Mouse (Mus musculus) neural tube, embryonic 15.5 days (tissue): Measurements from ENCODE around the gene Pank4. TPM values are rescaled to one million over a fixed set of nuclear protein-coding genes. Genes with fewer than 3 reads are reported as not detected.
A peak's percentile ranks its signal among the peaks of the same experiment; 100 is the strongest.

Experiments used
- ATAC-seq: fragments of 200-750 bp; cut with Nextera tagmentation; 2 replicates; pipeline ENCODE4 v1.8.0; 2017; ENCODE audit warnings: mild to moderate bottlenecking, moderate TSS enrichment, moderate library complexity; ENCODE audit not compliant: low FRiP score
- H3K27ac ChIP-seq: fragments of 300-500 bp; sonication (generic); replicated peaks from 2 replicates; pipeline ENCODE4 v1.5.1; 2015; ENCODE audit warnings: mild to moderate bottlenecking, inconsistent platforms
- H3K27me3 ChIP-seq: fragments of 300-500 bp; sonication (generic); replicated peaks from 2 replicates; pipeline ENCODE4 v1.6.1; 2015; ENCODE audit warnings: inconsistent platforms
- H3K36me3 ChIP-seq: fragments of 300-500 bp; sonication (generic); 2 replicates; pipeline ENCODE4 v1.6.1; 2015; ENCODE audit warnings: inconsistent platforms
- H3K4me1 ChIP-seq: fragments of 300-500 bp; sonication (generic); 2 replicates; pipeline ENCODE4 v1.6.1; 2015; ENCODE audit warnings: inconsistent platforms
- H3K4me2 ChIP-seq: fragments of 300-500 bp; sonication (generic); 2 replicates; pipeline ENCODE4 v1.6.1; 2015; ENCODE audit warnings: inconsistent platforms, mild to moderate bottlenecking, moderate library complexity
- H3K4me3 ChIP-seq: fragments of 300-500 bp; sonication (generic); replicated peaks from 2 replicates; pipeline ENCODE4 v1.5.1; 2015; ENCODE audit warnings: mild to moderate bottlenecking, inconsistent platforms
- H3K9ac ChIP-seq: fragments of 300-500 bp; sonication (generic); replicated peaks from 2 replicates; pipeline ENCODE4 v1.6.1; 2015; ENCODE audit warnings: mild to moderate bottlenecking, inconsistent platforms
- H3K9me3 ChIP-seq: fragments of 300-500 bp; sonication (generic); replicated peaks from 2 replicates; pipeline ENCODE4 v1.6.1; 2016; ENCODE audit warnings: inconsistent platforms
- WGBS: fragments of 180-500 bp; shearing (Covaris S2); methylation state at CpG from one replicate; pipeline ENCODE4 v1.1.7; 2015; ENCODE audit warnings: mixed read lengths; 5-methylcytosine and 5-hydroxymethylcytosine counted together
- polyA plus RNA-seq: library from polyadenylated mRNA; unstranded; fragments of >200 nt; fragmentation: Nextera tagmentation; extraction: Ambion mirVana; gene quantifications from 2 replicates; pipeline ENCODE4 v1.2.1, GENCODE M21; 2015

Gene Pank4
- polyA plus RNA-seq, 1 experiment from 2014 or later = 37.4 TPM

GRCm38 (mm10) chr4:154981076-154981475 lies 17.2 kb downstream of the Pank4 start:
- H3K36me3 ChIP-seq = peaks cover 53% of the 10 kb centered on the region
- WGBS = 87% methylated on average over 6 of the region's 6 CpGs
- peak; percentile 1; the same call in 1 of the 2 replicates for ATAC-seq

GRCm38 (mm10) chr4:154981530-154981929 lies 17.6 kb downstream of the Pank4 start:
- no peak overlapping the region for H3K27ac ChIP-seq
- WGBS = 51% methylated on average over 7 of the region's 7 CpGs
- ATAC-seq = peak; percentile 71; the same call in 1 of the 2 replicates
- H3K4me3 ChIP-seq = no peak overlapping the region
- no peaks in the 10 kb centered on the region; the same call in 1 of the 2 replicates for H3K27me3 ChIP-seq
- H3K4me1 ChIP-seq = peaks cover 14% of the 10 kb centered on the region
- no peak overlapping the region for H3K9ac ChIP-seq
- H3K36me3 ChIP-seq = peaks cover 48% of the 10 kb centered on the region
- no peaks in the 10 kb centered on the region for H3K9me3 ChIP-seq
- H3K4me2 ChIP-seq = no peak overlapping the region

More at GRCm38 (mm10) chr4:154981076-154981475, 17.2 kb downstream of the Pank4 start:
- Histone ChIP-seq H3K4me2 (no peak overlapping the region), H3K27me3 (no peaks in the 10 kb centered on the region; the same call in 1 of the 2 replicates), H3K4me3 (no peak overlapping the region), H3K27ac (no peak overlapping the region), H3K4me1 (peaks cover 12% of the 10 kb centered on the region), H3K9me3 (no peaks in the 10 kb centered on the region), H3K9ac (no peak overlapping the region)

GRCm38 (mm10) chr4:154982247-154983120 lies 18.6 kb downstream of the Pank4 start:
- Histone ChIP-seq H3K9me3 (no peaks in the 10 kb centered on the region), H3K27me3 (no peaks in the 10 kb centered on the region; the same call in 1 of the 2 replicates), H3K27ac (no peak overlapping the region), H3K4me1 (peaks cover 14% of the 10 kb centered on the region), H3K9ac (no peak overlapping the region), H3K4me3 (no peak overlapping the region), H3K36me3 (peaks cover 39% of the 10 kb centered on the region), H3K4me2 (no peak overlapping the region)
- WGBS = 79% methylated on average over 19 of the region's 19 CpGs
- ATAC-seq = no peak

- H3K4me1 ChIP-seq = peaks cover 14% of the 10 kb centered on the region
- no peak overlapping the region for H3K27ac ChIP-seq
- WGBS = 26% methylated on average over 24 of the region's 24 CpGs
- no peaks in the 10 kb centered on the region for H3K9me3 ChIP-seq
- H3K9ac ChIP-seq = 0 out of 2 replicates have a peak overlapping the region, but pooled peaks have one; percentile 31
- H3K27me3 ChIP-seq = no peaks in the 10 kb centered on the region; the same call in 1 of the 2 replicates
- H3K4me3 ChIP-seq = no peak overlapping the region
- no peak for ATAC-seq
- no peak overlapping the region for H3K4me2 ChIP-seq
- H3K36me3 ChIP-seq = peaks cover 26% of the 10 kb centered on the region
These were observed 19.8 kb downstream of the Pank4 start for GRCm38 (mm10) chr4:154983767-154984166.

GRCm38 (mm10) chr4:154985151-154985777 lies 21.3 kb downstream of the Pank4 start:
- Histone ChIP-seq H3K36me3 (peaks cover 11% of the 10 kb centered on the region), H3K27ac (no peak overlapping the region), H3K9me3 (no peaks in the 10 kb centered on the region), H3K4me3 (no peak overlapping the region), H3K4me2 (no peak overlapping the region), H3K9ac (no peak overlapping the region), H3K4me1 (peaks cover 14% of the 10 kb centered on the region), H3K27me3 (no peaks in the 10 kb centered on the region; the same call in 1 of the 2 replicates)
- ATAC-seq = no peak
- WGBS = 74% methylated on average over 5 of the region's 5 CpGs

- WGBS = 17% methylated on average over 17 of the region's 17 CpGs
- ATAC-seq = no peak
These were observed 22.2 kb downstream of the Pank4 start for GRCm38 (mm10) chr4:154986096-154986495.

GRCm38 (mm10) chr4:154986750-154987149 lies 22.8 kb downstream of the Pank4 start:
- Histone ChIP-seq H3K4me2 (no peak overlapping the region), H3K9me3 (no peaks in the 10 kb centered on the region), H3K36me3 (no peaks in the 10 kb centered on the region), H3K27me3 (no peaks in the 10 kb centered on the region; the same call in 1 of the 2 replicates), H3K27ac (no peak overlapping the region), H3K4me1 (peaks cover 14% of the 10 kb centered on the region), H3K4me3 (no peak overlapping the region), H3K9ac (no peak overlapping the region)
- ATAC-seq = no peak
- WGBS = 74% methylated on average over 15 of the region's 15 CpGs

More at GRCm38 (mm10) chr4:154986096-154986495, 22.2 kb downstream of the Pank4 start:
- peaks cover 14% of the 10 kb centered on the region for H3K4me1 ChIP-seq
- H3K36me3 ChIP-seq = peaks cover 4% of the 10 kb centered on the region; the same call in 1 of the 2 replicates
- H3K9me3 ChIP-seq = no peaks in the 10 kb centered on the region
- H3K9ac ChIP-seq = no peak overlapping the region
- no peaks in the 10 kb centered on the region; the same call in 1 of the 2 replicates for H3K27me3 ChIP-seq
- no peak overlapping the region for H3K4me3 ChIP-seq
- peak overlapping the region; percentile 20 for H3K4me2 ChIP-seq
- no peak overlapping the region for H3K27ac ChIP-seq

- H3K27ac ChIP-seq = no peak overlapping the region
- WGBS = 80% methylated on average over 4 of the region's 4 CpGs
- ATAC-seq = no peak
- H3K4me2 ChIP-seq = no peak overlapping the region
- H3K9me3 ChIP-seq = no peaks in the 10 kb centered on the region
- no peak overlapping the region for H3K4me3 ChIP-seq
- peaks cover 16% of the 10 kb centered on the region for H3K4me1 ChIP-seq
- H3K9ac ChIP-seq = no peak overlapping the region
- H3K27me3 ChIP-seq = 0 out of 2 replicates have a peak, but pooled peaks cover 3% of the 10 kb centered on the region
- H3K36me3 ChIP-seq = no peaks in the 10 kb centered on the region
These were observed 31.0 kb downstream of the Pank4 start for GRCm38 (mm10) chr4:154994876-154995275.

GRCm38 (mm10) chr4:154996572-154997154 lies 32.7 kb downstream of the Pank4 start:
- 9% methylated on average over 8 of the region's 8 CpGs for WGBS
- ATAC-seq = peak; percentile 62
- H3K9me3 ChIP-seq = no peaks in the 10 kb centered on the region
- peak overlapping the region; percentile 54; the same call in 1 of the 2 replicates for H3K27ac ChIP-seq
- no peak overlapping the region for H3K4me3 ChIP-seq
- H3K36me3 ChIP-seq = no peaks in the 10 kb centered on the region
- no peak overlapping the region for H3K9ac ChIP-seq
- H3K4me2 ChIP-seq = no peak overlapping the region
- H3K27me3 ChIP-seq = 0 out of 2 replicates have a peak, but pooled peaks cover 3% of the 10 kb centered on the region
- peaks cover 16% of the 10 kb centered on the region for H3K4me1 ChIP-seq

GRCm38 (mm10) chr4:154999379-154999778 lies 35.5 kb downstream of the Pank4 start:
- no peak overlapping the region for H3K4me3 ChIP-seq
- no peak for ATAC-seq
- 77% methylated on average over 5 of the region's 5 CpGs for WGBS
- H3K27me3 ChIP-seq = no peaks in the 10 kb centered on the region
- H3K4me1 ChIP-seq = peaks cover 16% of the 10 kb centered on the region
- no peak overlapping the region for H3K9ac ChIP-seq
- H3K36me3 ChIP-seq = no peaks in the 10 kb centered on the region
- no peak overlapping the region for H3K27ac ChIP-seq
- no peak overlapping the region for H3K4me2 ChIP-seq
- H3K9me3 ChIP-seq = no peaks in the 10 kb centered on the region

GRCm38 (mm10) chr4:155005278-155005677 lies 41.4 kb downstream of the Pank4 start:
- Histone ChIP-seq H3K4me1 (no peaks in the 10 kb centered on the region), H3K9ac (no peak overlapping the region), H3K27me3 (0 out of 2 replicates have a peak, but pooled peaks cover 2% of the 10 kb centered on the region), H3K9me3 (no peaks in the 10 kb centered on the region), H3K4me3 (no peak overlapping the region), H3K4me2 (no peak overlapping the region), H3K36me3 (no peaks in the 10 kb centered on the region), H3K27ac (0 out of 2 replicates have a peak overlapping the region, but pooled peaks have one; percentile 28)
- WGBS = 88% methylated on average over 3 of the region's 3 CpGs
- ATAC-seq = no peak
